Mouse (Mus musculus) liver, postnatal 0 days (tissue): ENCODE results near the gene Slc15a2.

Experiments used
- CTCF ChIP-seq: sonication (generic); IDR thresholded peaks from 2 replicates; pipeline ENCODE4 v1.5.1; 2016; ENCODE audit warnings: antibody characterized with exemption, low read depth
- EP300 ChIP-seq: IDR thresholded peaks from 2 replicates; pipeline ENCODE4 v1.6.1; 2016; ENCODE audit warnings: antibody characterized with exemption, low read depth, mild to moderate bottlenecking

- TF ChIP-seq CTCF (peak; percentile 45), EP300 (no peak)
Observed at GRCm38 (mm10) chr16:36720194-36721055, 64.3 kb downstream of the Slc15a2 start.
